Mouse (Mus musculus) liver, embryonic 11.5 days (tissue): ENCODE results near the gene Ptcd2. TPM values are rescaled to one million over a fixed set of nuclear protein-coding genes. Genes with fewer than 3 reads are reported as not detected.

ENCODE experiments used
- ATAC-seq: fragments of 200-750 bp; cut with Nextera tagmentation; replicated peaks from 2 replicates; pipeline ENCODE4 v1.8.0; 2017; ENCODE audit warnings: moderate number of reproducible peaks, mild to moderate bottlenecking, moderate TSS enrichment, moderate library complexity; ENCODE audit not compliant: low FRiP score
- DNase-seq: peaks from one replicate; pipeline ENCODE4 v3.0.0-alpha.2; 2017; ENCODE audit warnings: low spot score
- H3K27ac ChIP-seq: fragments of 300-500 bp; sonication (generic); 2 replicates; pipeline ENCODE4 v1.5.1; 2014; ENCODE audit warnings: mild to moderate bottlenecking, low read depth, low read length, control low read depth
- H3K27me3 ChIP-seq: fragments of 300-500 bp; sonication (generic); replicated peaks from 2 replicates; pipeline ENCODE4 v1.6.1; 2014; ENCODE audit warnings: low read length, mixed read lengths; ENCODE audit not compliant: control insufficient read depth, insufficient read depth
- H3K36me3 ChIP-seq: fragments of 300-500 bp; sonication (generic); 2 replicates; pipeline ENCODE4 v1.6.1; 2014; ENCODE audit warnings: mild to moderate bottlenecking, low read length, moderate library complexity, mixed read lengths; ENCODE audit not compliant: control insufficient read depth, insufficient read depth
- H3K4me1 ChIP-seq: fragments of 300-500 bp; sonication (generic); replicated peaks from 2 replicates; pipeline ENCODE4 v1.6.1; 2014; ENCODE audit warnings: low read length, mixed read lengths; ENCODE audit not compliant: control insufficient read depth, insufficient read depth
- H3K4me2 ChIP-seq: fragments of 300-500 bp; sonication (generic); 2 replicates; pipeline ENCODE4 v1.6.1; 2014; ENCODE audit warnings: mild to moderate bottlenecking, control low read depth, moderate library complexity
- H3K4me3 ChIP-seq: fragments of 300-500 bp; sonication (generic); 2 replicates; pipeline ENCODE4 v1.5.1; 2014; ENCODE audit warnings: low read depth, low read length, control low read depth
- H3K9ac ChIP-seq: fragments of 300-500 bp; sonication (generic); 2 replicates; pipeline ENCODE4 v1.6.1; 2014; ENCODE audit warnings: low read depth, low read length, control low read depth
- H3K9me3 ChIP-seq: fragments of 300-500 bp; sonication (generic); 2 replicates; pipeline ENCODE4 v1.6.1; 2016; ENCODE audit warnings: low read length, inconsistent platforms, mixed read lengths; ENCODE audit not compliant: control insufficient read depth
- WGBS: fragments of 180-500 bp; shearing (Covaris S2); extraction: QIAGEN DNeasy Blood & Tissue Kit; methylation state at CpG from one replicate; pipeline ENCODE4 v1.1.7; 2014; 5-methylcytosine and 5-hydroxymethylcytosine counted together
- polyA plus RNA-seq: library from polyadenylated mRNA; unstranded; fragments of >200 nt; fragmentation: Nextera tagmentation; extraction: Ambion mirVana; gene quantifications from 2 replicates; pipeline ENCODE4 v1.2.1, GENCODE M21; 2014

The Ptcd2 gene
- polyA plus RNA-seq, 1 experiment from 2014 or later: 73.1 TPM

DNA sequence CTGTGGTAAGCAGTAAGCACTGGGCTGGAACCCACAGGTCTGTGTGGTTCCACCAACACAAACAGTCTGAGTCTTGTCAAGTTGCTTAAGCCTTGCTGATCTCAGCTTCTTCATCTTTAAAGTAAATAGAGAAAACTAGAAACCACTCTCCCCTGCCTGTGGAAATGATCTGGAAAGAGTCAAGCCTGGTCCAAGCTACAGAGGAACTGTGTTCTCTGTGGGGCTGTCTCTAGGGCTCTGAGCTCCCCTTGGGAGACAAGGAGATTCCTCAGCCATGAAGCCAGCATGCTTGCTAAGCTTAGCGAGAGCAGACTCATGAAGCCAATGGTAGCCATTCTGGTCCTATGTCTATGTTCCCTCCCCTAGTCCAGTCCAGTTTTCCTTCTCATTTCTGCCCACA is 33.7 kb upstream of the Ptcd2 start:
- no peak overlapping the region for H3K9ac ChIP-seq
- H3K27ac ChIP-seq: no peak overlapping the region
- no peak overlapping the region for H3K4me2 ChIP-seq
- H3K9me3 ChIP-seq: no peaks in the 10 kb centered on the region
- no peaks in the 10 kb centered on the region for H3K27me3 ChIP-seq
- H3K4me1 ChIP-seq: no peaks in the 10 kb centered on the region
- peaks cover 5% of the 10 kb centered on the region; the same call in 1 of the 2 replicates for H3K36me3 ChIP-seq
- no peak for DNase-seq
- no peak for ATAC-seq
- H3K4me3 ChIP-seq: no peak overlapping the region
- WGBS: 96% methylated on average over 1 of the region's 1 CpGs

- Histone ChIP-seq H3K27ac (no peak overlapping the region), H3K4me1 (no peaks in the 10 kb centered on the region), H3K4me3 (no peak overlapping the region), H3K4me2 (no peak overlapping the region), H3K9me3 (no peaks in the 10 kb centered on the region), H3K9ac (no peak overlapping the region), H3K27me3 (no peaks in the 10 kb centered on the region), H3K36me3 (peaks cover 5% of the 10 kb centered on the region; the same call in 1 of the 2 replicates)
- no peak for ATAC-seq
- no peak for DNase-seq
- WGBS: 90% methylated on average over 6 of the region's 6 CpGs
These were observed 32.5 kb upstream of the Ptcd2 start for GRCm38 (mm10) chr13:99377055-99377454.

DNA sequence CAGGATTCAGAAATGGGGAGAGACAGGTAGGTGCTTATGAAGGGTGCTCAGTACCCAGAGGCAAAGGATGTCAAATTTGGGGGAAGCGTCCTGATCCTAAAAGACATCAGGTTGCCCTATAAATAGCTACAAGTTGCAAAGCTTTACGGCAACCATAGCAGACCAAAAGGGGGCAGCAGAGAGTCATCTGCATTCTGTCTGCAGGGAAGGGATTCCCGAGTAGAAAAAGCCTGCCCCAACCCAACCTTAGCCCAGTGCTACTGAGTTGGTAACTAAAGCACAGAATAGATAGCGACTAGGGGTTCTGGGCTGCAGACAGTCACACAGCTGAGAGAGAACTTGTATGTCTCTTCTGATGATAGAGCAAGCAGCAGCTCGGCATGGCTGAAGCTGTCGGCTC is 31.0 kb upstream of the Ptcd2 start:
- no peaks in the 10 kb centered on the region for H3K9me3 ChIP-seq
- no peaks in the 10 kb centered on the region for H3K27me3 ChIP-seq
- DNase-seq (peak; percentile 61), ATAC-seq (no peak)
- H3K4me1 ChIP-seq: no peaks in the 10 kb centered on the region
- 44% methylated on average over 6 of the region's 6 CpGs for WGBS
- H3K4me2 ChIP-seq: no peak overlapping the region
- no peak overlapping the region for H3K4me3 ChIP-seq
- H3K27ac ChIP-seq: no peak overlapping the region
- H3K9ac ChIP-seq: no peak overlapping the region
- peaks cover 5% of the 10 kb centered on the region; the same call in 1 of the 2 replicates for H3K36me3 ChIP-seq

DNA sequence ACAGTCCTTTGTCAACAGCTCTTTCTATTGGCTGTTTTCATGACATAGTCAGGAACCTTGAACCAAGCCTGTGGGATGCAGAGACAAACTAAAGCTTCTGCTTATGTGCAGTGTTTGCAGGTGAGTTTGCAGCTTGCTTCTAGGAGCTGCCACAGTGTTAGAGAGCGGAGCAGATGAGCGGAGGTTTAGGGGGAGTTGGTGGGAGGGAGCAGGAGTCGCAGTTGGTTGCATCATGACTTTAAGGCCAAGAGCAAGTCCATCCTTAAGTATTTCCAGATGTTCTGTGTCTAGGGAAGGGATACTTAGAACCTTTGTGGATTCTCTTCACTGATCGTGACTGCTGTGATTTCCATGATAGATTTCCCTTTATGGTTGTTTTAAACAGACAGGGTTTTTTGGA is 29.7 kb upstream of the Ptcd2 start:
- 0 out of 2 replicates have a peak, but pooled peaks cover 3% of the 10 kb centered on the region for H3K36me3 ChIP-seq
- no peak overlapping the region for H3K4me2 ChIP-seq
- WGBS: 74% methylated on average over 4 of the region's 4 CpGs
- no peak for DNase-seq
- H3K9me3 ChIP-seq: no peaks in the 10 kb centered on the region
- no peak overlapping the region for H3K4me3 ChIP-seq
- no peak overlapping the region for H3K9ac ChIP-seq
- H3K27me3 ChIP-seq: no peaks in the 10 kb centered on the region
- no peak for ATAC-seq
- H3K27ac ChIP-seq: no peak overlapping the region
- H3K4me1 ChIP-seq: no peaks in the 10 kb centered on the region

GRCm38 (mm10) chr13:99373684-99374083 is 29.2 kb upstream of the Ptcd2 start:
- Histone ChIP-seq H3K4me2 (no peak overlapping the region), H3K4me3 (no peak overlapping the region), H3K36me3 (0 out of 2 replicates have a peak, but pooled peaks cover 3% of the 10 kb centered on the region), H3K27ac (no peak overlapping the region), H3K4me1 (no peaks in the 10 kb centered on the region), H3K27me3 (no peaks in the 10 kb centered on the region), H3K9me3 (no peaks in the 10 kb centered on the region), H3K9ac (no peak overlapping the region)
- 80% methylated on average over 7 of the region's 7 CpGs for WGBS
- ATAC-seq (no peak), DNase-seq (no peak)

DNA sequence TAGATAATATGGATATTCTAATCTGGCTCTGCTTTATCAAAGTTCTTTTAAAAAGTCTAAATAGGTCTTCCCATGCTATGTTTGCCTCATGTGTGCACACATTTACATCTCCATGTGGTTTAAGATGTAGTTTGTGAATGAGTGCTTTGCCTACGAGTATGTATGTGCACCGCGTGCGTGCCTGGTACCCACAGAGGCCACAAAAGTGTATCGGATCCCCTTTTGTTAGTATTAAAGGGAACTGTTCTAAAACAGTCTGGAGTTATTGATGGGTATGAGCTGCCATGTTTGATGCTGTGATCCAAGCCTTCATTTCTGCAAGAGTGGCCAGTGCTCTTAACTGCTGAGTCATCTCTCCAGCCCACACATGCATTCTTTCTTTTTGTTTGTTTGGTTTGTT is 26.8 kb upstream of the Ptcd2 start:
- no peak for DNase-seq
- Histone ChIP-seq H3K27ac (no peak overlapping the region), H3K27me3 (no peaks in the 10 kb centered on the region), H3K4me3 (no peak overlapping the region), H3K9me3 (no peaks in the 10 kb centered on the region), H3K4me2 (no peak overlapping the region), H3K4me1 (no peaks in the 10 kb centered on the region), H3K9ac (no peak overlapping the region), H3K36me3 (peaks cover 1% of the 10 kb centered on the region; the same call in 1 of the 2 replicates)
- WGBS: 95% methylated on average over 5 of the region's 5 CpGs
- no peak for ATAC-seq

DNA sequence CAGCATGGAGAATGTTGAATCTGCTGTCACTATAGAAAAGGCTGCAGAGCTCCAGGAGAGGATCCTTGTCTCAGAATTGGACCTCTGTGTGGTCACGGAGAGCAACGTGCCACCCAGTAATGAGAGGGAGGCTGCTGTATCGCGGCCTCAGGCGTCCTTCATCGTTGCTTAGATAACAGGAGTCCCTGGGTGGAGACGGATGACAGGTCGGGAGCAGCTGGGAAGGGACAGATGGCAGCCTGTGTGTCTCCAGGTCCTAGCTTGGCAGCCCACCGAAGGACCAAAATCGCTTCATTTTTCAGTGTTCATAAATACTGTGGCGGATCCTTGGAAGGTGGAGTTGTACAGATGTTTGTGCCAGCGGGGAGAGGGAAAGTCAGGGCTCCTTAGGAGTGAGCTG is 24.6 kb upstream of the Ptcd2 start:
- ATAC-seq (no peak), DNase-seq (no peak)
- H3K9me3 ChIP-seq: no peaks in the 10 kb centered on the region
- no peak overlapping the region for H3K27ac ChIP-seq
- H3K9ac ChIP-seq: no peak overlapping the region
- 79% methylated on average over 12 of the region's 12 CpGs for WGBS
- H3K4me1 ChIP-seq: no peaks in the 10 kb centered on the region
- peaks cover 9% of the 10 kb centered on the region; the same call in 1 of the 2 replicates for H3K36me3 ChIP-seq
- H3K4me2 ChIP-seq: no peak overlapping the region
- H3K27me3 ChIP-seq: no peaks in the 10 kb centered on the region
- no peak overlapping the region for H3K4me3 ChIP-seq

- Histone ChIP-seq H3K9ac (no peak overlapping the region), H3K9me3 (no peaks in the 10 kb centered on the region), H3K4me3 (no peak overlapping the region), H3K4me2 (no peak overlapping the region), H3K4me1 (no peaks in the 10 kb centered on the region), H3K27ac (no peak overlapping the region), H3K27me3 (no peaks in the 10 kb centered on the region), H3K36me3 (peaks cover 14% of the 10 kb centered on the region; the same call in 1 of the 2 replicates)
- ATAC-seq: no peak
- 87% methylated on average over 12 of the region's 12 CpGs for WGBS
- no peak for DNase-seq
These were observed 23.2 kb upstream of the Ptcd2 start for GRCm38 (mm10) chr13:99367554-99368174.

- Histone ChIP-seq H3K27me3 (no peaks in the 10 kb centered on the region), H3K36me3 (peaks cover 14% of the 10 kb centered on the region; the same call in 1 of the 2 replicates), H3K4me2 (no peak overlapping the region), H3K27ac (no peak overlapping the region), H3K4me1 (no peaks in the 10 kb centered on the region), H3K4me3 (no peak overlapping the region), H3K9ac (no peak overlapping the region), H3K9me3 (no peaks in the 10 kb centered on the region)
- no peak for ATAC-seq
- no peak for DNase-seq
- WGBS: 89% methylated on average over 5 of the region's 5 CpGs
These were observed 22.1 kb upstream of the Ptcd2 start for GRCm38 (mm10) chr13:99366422-99367175.
